Mouse (Mus musculus) c-Kit-positive CD71-positive TER-119-positive erythroid progenitor cells, embryonic 14.5 days (primary cell): ENCODE measurements around the gene Zfp335.

Experiments
- DNase-seq: peaks from one replicate; pipeline ENCODE4 v3.0.0-alpha.2; 2013; ENCODE audit warnings: low spot score

The Zfp335 gene

GRCm38 (mm10) chr2:164924100-164924857 is 12.7 kb upstream of the Zfp335 start:
- no peak for DNase-seq

DNA sequence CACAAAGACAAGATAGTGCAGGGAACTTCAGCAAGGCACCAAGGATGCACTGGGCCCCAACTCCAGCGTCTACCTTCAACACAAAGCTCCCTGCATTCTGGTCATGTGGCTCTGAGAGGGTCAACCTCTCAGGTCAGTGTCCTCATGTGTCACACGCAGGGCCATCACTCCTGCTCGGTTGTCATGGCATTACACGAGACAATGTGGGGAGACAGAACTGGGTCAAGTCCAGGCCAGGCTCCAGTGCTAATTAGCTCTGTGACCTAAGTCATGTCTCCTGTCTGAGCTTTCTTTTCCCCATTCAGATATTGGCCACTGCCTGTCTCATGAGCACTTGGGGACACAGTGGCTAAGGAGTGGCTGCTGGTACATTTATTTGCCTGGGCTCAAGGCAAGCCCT is 11.7 kb upstream of the Zfp335 start:
- DNase-seq = no peak

GRCm38 (mm10) chr2:164921984-164922383 is 10.4 kb upstream of the Zfp335 start:
- DNase-seq = no peak

- no peak for DNase-seq
These were observed 6.8 kb upstream of the Zfp335 start for GRCm38 (mm10) chr2:164918325-164918724.

DNA sequence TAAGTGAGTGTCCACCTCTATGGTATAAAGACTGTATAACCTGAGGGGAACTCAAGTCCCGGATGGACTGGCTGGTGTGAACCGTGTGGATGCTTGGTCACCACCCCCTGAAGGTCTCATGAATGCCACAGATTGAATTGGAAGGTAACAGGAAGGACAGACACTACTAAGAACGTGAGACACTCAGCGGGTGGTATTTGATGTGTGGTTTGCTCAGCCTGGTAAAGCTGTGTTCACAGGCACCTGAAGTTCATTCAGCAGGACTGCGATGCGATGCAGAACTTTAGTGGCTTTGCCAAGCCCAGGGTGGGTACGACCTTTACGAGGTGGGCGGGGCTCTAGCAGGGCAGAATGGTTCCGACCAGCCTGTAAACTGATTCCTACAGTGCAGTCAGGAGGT is 5.8 kb upstream of the Zfp335 start:
- DNase-seq = no peak

GRCm38 (mm10) chr2:164916820-164917219 is 5.3 kb upstream of the Zfp335 start:
- no peak for DNase-seq

DNA sequence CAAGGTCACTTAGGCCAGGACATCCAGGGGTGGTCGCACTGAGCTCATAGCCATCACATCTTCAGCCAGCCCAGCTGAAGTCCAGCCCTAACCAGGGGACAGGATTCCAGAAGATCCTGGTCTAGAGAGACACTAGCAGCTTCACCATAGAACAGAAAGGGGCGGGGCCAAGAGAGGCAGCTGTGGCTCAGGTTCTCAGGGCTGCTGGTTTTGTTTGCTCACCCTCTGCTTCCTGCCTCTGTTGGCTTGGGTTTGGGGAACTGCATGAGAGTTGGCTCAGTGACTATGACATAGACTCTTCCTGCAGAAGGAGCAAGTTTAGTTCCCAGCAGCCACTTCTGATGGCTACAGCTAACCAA is 1.9 kb upstream of the Zfp335 start:
- DNase-seq = peak; percentile 26

DNA sequence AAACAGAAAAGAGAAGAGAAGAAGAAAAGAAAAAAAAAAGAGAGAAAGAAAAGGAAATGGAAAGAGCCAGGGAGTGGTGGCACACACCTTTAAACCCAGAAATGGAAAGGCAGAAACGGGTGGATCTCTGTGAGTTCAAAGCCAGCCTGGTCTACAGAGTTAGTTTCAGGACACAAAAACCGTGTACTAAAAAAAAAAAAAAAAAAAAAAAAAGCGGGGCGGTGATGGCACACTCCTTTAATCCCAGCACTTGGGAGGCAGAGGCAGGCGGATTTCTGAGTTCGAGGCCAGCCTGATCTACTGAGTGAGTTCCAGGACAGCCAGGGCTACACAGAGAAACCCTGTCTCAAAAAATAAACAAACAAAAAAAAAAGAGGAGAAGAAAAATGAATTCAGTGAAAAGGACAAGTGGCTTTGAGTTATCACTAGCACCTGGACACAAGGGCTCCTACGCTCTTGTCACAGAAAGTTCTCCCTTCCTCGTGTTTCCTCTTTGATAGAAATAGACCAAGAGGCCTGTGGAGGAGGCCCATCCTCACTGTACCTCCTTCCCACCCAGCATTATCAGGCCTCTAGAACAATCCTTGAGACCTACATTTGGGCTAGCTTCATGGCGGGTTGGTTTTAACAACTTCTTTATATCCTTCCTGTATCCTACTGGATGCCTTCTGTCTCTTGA is 1.3 kb upstream of the Zfp335 start:
- no peak for DNase-seq

DNA sequence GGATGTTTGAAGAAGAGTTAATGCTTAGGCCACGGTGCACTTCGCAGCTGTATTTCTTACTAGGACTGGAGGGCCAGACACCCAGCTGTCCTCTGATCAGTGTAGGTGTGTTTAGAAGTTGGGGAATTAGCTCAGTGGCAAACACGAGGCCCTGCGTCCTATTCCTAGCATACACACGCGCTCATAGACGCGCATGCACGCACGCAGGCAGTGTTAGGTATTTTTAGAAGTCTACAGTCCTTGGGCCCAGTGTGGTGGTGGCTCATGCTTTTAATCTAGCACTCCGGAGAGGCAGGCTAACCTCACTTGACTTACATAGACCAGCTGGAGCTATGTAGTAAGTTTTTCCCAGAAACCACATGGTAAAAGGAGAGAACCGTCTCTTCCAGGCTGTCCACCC is 594 bp upstream of the Zfp335 start:
- DNase-seq = no peak

- peak; percentile 51 for DNase-seq
These were observed 1.0 kb downstream of the Zfp335 start for GRCm38 (mm10) chr2:164910360-164911061.

GRCm38 (mm10) chr2:164909542-164909941 is 2.0 kb downstream of the Zfp335 start:
- DNase-seq = peak; percentile 27

DNA sequence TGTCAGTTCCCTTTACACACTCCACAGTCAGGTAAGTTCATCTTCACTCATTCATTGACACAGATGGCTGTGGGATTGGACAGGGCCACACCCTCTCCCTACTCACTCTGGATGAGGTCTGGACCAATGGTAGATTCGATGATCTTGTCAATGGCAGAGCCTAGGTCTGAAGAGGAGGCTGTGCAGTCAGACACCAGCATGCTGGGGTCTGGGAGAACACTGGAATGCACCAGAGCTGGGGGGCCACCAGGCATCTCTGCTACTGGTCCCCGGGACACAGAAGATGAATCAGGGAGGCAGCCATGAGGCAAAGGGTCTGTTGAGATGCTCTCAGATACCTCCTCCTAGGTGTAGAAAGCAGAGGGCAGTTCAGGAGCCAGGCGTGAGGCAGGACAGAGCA is 2.5 kb downstream of the Zfp335 start:
- no peak for DNase-seq

GRCm38 (mm10) chr2:164908011-164908410 is 3.5 kb downstream of the Zfp335 start:
- DNase-seq = no peak

DNA sequence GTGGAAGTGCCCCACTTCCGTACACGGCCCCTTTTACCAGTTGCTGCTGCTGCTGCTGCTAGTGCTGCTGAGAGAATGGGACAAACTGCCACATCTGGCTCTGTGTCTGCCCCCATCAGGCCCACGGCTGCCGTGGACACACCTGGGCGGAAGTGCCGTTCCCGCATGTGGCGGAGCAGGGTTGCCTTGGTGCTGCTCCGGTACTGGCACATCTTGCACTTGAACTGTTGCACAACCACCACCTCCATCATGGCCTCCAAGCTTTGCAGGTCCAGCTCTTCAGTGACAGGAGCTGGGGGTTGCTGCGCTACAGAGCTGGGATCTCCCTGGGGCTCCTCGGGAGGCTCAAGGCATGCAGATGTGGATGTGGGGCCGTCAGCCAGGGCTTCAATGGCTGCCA is 4.0 kb downstream of the Zfp335 start:
- no peak for DNase-seq

- DNase-seq = no peak
These were observed 5.5 kb downstream of the Zfp335 start for GRCm38 (mm10) chr2:164906071-164906470.

- DNase-seq = no peak
These were observed 8.1 kb downstream of the Zfp335 start for GRCm38 (mm10) chr2:164903496-164903895.

- DNase-seq = no peak
These were observed 10.2 kb downstream of the Zfp335 start for GRCm38 (mm10) chr2:164901380-164901779.

DNA sequence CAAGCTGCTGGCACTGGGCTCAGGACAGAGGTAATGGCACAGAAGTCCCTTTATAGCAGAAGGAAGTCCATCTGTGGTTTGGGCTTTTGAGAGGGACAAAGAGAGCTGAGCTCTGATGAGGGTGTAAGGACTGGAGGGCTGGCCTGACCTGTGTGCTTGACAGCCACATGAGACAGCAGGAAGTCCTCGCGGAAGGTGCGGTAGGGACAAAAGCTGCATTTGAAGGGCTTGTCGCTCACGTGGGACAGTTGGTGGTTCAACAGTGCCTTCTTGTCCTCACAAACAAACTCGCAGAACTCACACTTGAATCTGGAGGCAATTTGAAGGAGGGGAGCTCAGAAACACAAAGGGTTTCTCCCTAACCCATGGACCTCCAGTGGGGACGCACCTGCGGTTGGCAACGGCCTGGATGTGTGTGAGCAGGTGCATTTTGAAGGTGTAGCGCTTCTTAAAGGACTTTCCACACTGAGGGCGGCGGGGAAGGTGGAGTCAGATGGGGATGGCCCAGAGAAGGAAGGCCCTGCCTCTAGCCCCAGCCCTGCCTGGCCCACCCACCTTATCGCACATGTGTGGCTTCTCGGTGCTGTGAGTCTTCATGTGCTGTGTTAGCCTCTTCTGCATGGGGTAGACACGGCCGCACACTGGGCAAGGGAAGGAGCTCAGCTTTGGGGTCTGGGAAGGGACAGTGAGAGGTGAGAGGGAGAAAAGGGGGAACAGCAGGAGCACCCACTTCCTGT is 11.7 kb downstream of the Zfp335 start:
- no peak for DNase-seq

GRCm38 (mm10) chr2:164899034-164899433 is 12.5 kb downstream of the Zfp335 start:
- no peak for DNase-seq

DNA sequence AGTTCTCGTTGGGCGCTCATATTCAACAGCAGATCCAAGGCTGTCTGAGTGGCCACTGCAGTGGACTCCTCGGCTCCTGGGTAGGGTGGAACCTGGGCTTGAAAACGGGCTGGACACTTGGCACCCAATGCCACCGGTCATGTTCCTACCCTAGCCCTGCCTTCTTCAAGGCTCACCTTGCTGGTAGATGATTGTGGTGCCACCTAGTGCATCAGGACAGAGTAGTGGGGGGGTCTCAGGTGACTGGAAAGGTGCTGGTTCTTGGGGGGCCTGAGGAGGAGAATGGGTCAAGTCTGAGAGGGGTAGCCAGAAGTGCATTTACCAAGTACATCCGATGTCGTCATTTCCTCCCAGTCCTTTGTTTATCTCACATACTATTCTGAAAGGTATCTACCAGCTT is 13.5 kb downstream of the Zfp335 start:
- no peak for DNase-seq

- DNase-seq = no peak
These were observed 15.7 kb downstream of the Zfp335 start for GRCm38 (mm10) chr2:164895885-164896284.

DNA sequence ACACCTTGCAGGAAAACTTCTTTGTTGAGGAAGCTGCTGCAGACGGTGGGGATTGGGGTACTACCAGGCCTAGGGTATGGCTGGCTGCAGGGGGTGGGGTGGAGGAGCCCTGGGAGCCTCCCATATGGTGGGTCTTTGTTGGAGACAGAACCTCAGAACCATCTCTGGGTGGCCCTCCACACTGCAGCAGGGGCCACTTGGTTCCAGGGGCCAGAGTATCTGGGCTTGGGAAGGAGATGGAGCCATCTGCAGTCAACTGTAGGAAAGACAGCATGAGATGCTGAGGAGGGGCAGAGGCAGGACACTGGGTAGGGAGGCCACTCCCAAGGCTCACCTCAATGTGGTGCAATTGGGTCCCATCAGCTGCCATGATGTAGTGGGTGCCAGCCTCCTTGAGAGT is 16.9 kb downstream of the Zfp335 start:
- DNase-seq = no peak

DNA sequence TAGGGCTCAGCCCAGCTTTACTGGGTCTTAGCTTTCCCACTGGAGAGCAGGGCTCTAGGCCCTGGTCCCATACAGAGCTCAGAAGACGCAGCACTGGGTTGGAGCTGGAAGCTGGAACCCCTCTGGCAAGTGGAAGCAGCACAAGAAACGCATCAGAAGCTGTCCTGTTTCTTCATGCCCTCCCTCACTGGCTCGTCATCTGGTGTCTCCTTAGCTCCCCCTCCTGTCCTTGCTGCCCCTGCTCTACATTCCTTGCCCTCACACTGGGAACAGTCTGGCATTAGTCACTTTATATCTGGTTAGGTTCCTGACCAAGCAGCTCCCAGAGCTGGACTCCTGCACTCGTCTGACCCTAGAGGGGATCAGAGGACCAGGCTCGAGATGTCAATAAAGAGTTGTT is 17.5 kb downstream of the Zfp335 start:
- DNase-seq = no peak
